Mouse (Mus musculus): ENCODE data around the gene Mmp7. TPM values are rescaled to one million over a fixed set of nuclear protein-coding genes. Genes with fewer than 3 reads are reported as not detected.

Gene Mmp7
- not detected in 2 replicates for total RNA-seq (2014; rRNA removed; ENCODE audit: low replicate concordance)
- polyA plus RNA-seq (2015; fragmentation: Nextera tagmentation; extraction: Ambion mirVana) = not detected in 2 replicates

DNA sequence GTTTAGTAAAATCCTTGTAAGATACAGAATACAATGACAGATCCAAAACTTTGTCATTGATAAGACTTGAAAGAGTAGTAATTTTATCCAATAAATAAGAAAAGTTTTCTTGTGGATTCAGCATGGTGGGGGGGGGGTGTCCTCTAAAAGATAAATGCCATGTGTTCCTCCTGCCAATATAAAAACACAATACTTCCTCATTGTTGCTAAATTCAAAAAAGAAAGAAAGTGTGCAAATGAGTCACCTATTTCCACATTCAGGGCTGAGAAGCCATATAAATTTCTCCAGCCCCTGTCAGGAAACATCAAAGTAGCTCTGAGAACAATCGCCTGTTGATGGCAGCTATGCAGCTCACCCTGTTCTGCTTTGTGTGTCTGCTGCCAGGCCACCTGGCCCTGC, at the start of gene Mmp7:
Mmp7 (plus strand) TSS at position 301 of the 400 bp plus-strand sequence.
- Histone ChIP-seq H3K4me2 (ENCODE audit: low read depth, low read length) (no peak within 1 kb of the TSS), H3K27ac (ENCODE audit: low read depth) (no peak within 1 kb of the TSS), H3K4me1 (ENCODE audit: control insufficient read depth, insufficient read depth) (no peaks in the 10 kb centered on the region), H3K9ac (replicated peaks; ENCODE audit: low read depth, low read length) (no peak within 1 kb of the TSS), H3K36me3 (replicated peaks; ENCODE audit: control insufficient read depth, insufficient read depth, low read length) (no peaks in the 10 kb centered on the region), H3K9me3 (replicated peaks; ENCODE audit: control insufficient read depth, low read length) (no peaks in the 10 kb centered on the region), H3K4me3 (ENCODE audit: low read depth, low read length) (no peak within 1 kb of the TSS), H3K27me3 (ENCODE audit: control insufficient read depth, insufficient read depth, low read length) (no peaks in the 10 kb centered on the region)
- no peak for DNase-seq (ENCODE audit: low spot score)
- 57% methylated on average over 1 of the region's 1 CpGs for WGBS
- TF ChIP-seq EP300 (IDR thresholded peaks at IDR 0.05; ENCODE audit: low read depth) (no peak), CTCF (IDR thresholded peaks at IDR 0.05; ENCODE audit: low read depth) (no peak)
- ATAC-seq (ENCODE audit: insufficient read depth, low read depth) = no peak

- no peaks in the 10 kb centered on the region for H3K27me3 ChIP-seq (ENCODE audit: control insufficient read depth, insufficient read depth, low read length)
- no peaks in the 10 kb centered on the region for H3K4me1 ChIP-seq (ENCODE audit: control insufficient read depth, insufficient read depth)
- H3K4me3 ChIP-seq (ENCODE audit: low read depth, low read length) = no peak overlapping the region
- TF ChIP-seq CTCF (IDR thresholded peaks at IDR 0.05; ENCODE audit: low read depth) = no peak
- no peak for TF ChIP-seq EP300 (IDR thresholded peaks at IDR 0.05; ENCODE audit: low read depth)
- H3K9me3 ChIP-seq (replicated peaks; ENCODE audit: control insufficient read depth, low read length) = no peaks in the 10 kb centered on the region
- WGBS = 77% methylated on average over 3 of the region's 3 CpGs
- no peak overlapping the region for H3K9ac ChIP-seq (replicated peaks; ENCODE audit: low read depth, low read length)
- no peak overlapping the region for H3K4me2 ChIP-seq (ENCODE audit: low read depth, low read length)
- ATAC-seq (ENCODE audit: insufficient read depth, low read depth) (no peak), DNase-seq (ENCODE audit: low spot score) (no peak)
- no peak overlapping the region for H3K27ac ChIP-seq (ENCODE audit: low read depth)
- H3K36me3 ChIP-seq (replicated peaks; ENCODE audit: control insufficient read depth, insufficient read depth, low read length) = no peaks in the 10 kb centered on the region
Measured at GRCm38 (mm10) chr9:7647901-7648300, 44.0 kb upstream of the Mmp7 start.

- Histone ChIP-seq H3K4me1 (ENCODE audit: control insufficient read depth, insufficient read depth) (no peaks in the 10 kb centered on the region), H3K27ac (ENCODE audit: low read depth) (no peak overlapping the region), H3K9me3 (replicated peaks; ENCODE audit: control insufficient read depth, low read length) (no peaks in the 10 kb centered on the region), H3K27me3 (ENCODE audit: control insufficient read depth, insufficient read depth, low read length) (no peaks in the 10 kb centered on the region), H3K9ac (replicated peaks; ENCODE audit: low read depth, low read length) (no peak overlapping the region), H3K4me3 (ENCODE audit: low read depth, low read length) (no peak overlapping the region), H3K36me3 (replicated peaks; ENCODE audit: control insufficient read depth, insufficient read depth, low read length) (no peaks in the 10 kb centered on the region), H3K4me2 (ENCODE audit: low read depth, low read length) (no peak overlapping the region)
- DNase-seq (ENCODE audit: low spot score) = no peak
- no peak for ATAC-seq (ENCODE audit: insufficient read depth, low read depth)
- TF ChIP-seq CTCF (IDR thresholded peaks at IDR 0.05; ENCODE audit: low read depth) (no peak), EP300 (IDR thresholded peaks at IDR 0.05; ENCODE audit: low read depth) (no peak)
- WGBS = 59% methylated on average over 5 of the region's 5 CpGs
Measured at GRCm38 (mm10) chr9:7650397-7651180, 41.3 kb upstream of the Mmp7 start.

- Histone ChIP-seq H3K27ac (ENCODE audit: low read depth) (no peak overlapping the region), H3K27me3 (ENCODE audit: control insufficient read depth, insufficient read depth, low read length) (no peaks in the 10 kb centered on the region), H3K4me1 (ENCODE audit: control insufficient read depth, insufficient read depth) (no peaks in the 10 kb centered on the region), H3K4me2 (ENCODE audit: low read depth, low read length) (no peak overlapping the region), H3K36me3 (replicated peaks; ENCODE audit: control insufficient read depth, insufficient read depth, low read length) (no peaks in the 10 kb centered on the region), H3K9me3 (replicated peaks; ENCODE audit: control insufficient read depth, low read length) (no peaks in the 10 kb centered on the region), H3K9ac (replicated peaks; ENCODE audit: low read depth, low read length) (no peak overlapping the region), H3K4me3 (ENCODE audit: low read depth, low read length) (no peak overlapping the region)
- ATAC-seq (ENCODE audit: insufficient read depth, low read depth) = no peak
- no peak for DNase-seq (ENCODE audit: low spot score)
- WGBS = 39% methylated on average over 5 of the region's 5 CpGs
- no peak for TF ChIP-seq EP300 (IDR thresholded peaks at IDR 0.05; ENCODE audit: low read depth)
- TF ChIP-seq CTCF (IDR thresholded peaks at IDR 0.05; ENCODE audit: low read depth) = no peak
Measured at GRCm38 (mm10) chr9:7652351-7653085, 39.4 kb upstream of the Mmp7 start.

GRCm38 (mm10) chr9:7657946-7658345, 33.9 kb upstream of the Mmp7 start:
- Histone ChIP-seq H3K4me2 (ENCODE audit: low read depth, low read length) (no peak overlapping the region), H3K36me3 (replicated peaks; ENCODE audit: control insufficient read depth, insufficient read depth, low read length) (no peaks in the 10 kb centered on the region), H3K27me3 (ENCODE audit: control insufficient read depth, insufficient read depth, low read length) (no peaks in the 10 kb centered on the region), H3K9ac (replicated peaks; ENCODE audit: low read depth, low read length) (no peak overlapping the region), H3K4me3 (ENCODE audit: low read depth, low read length) (no peak overlapping the region), H3K9me3 (replicated peaks; ENCODE audit: control insufficient read depth, low read length) (no peaks in the 10 kb centered on the region), H3K4me1 (ENCODE audit: control insufficient read depth, insufficient read depth) (no peaks in the 10 kb centered on the region), H3K27ac (ENCODE audit: low read depth) (no peak overlapping the region)
- 72% methylated on average over 4 of the region's 4 CpGs for WGBS
- no peak for ATAC-seq (ENCODE audit: insufficient read depth, low read depth)
- TF ChIP-seq CTCF (IDR thresholded peaks at IDR 0.05; ENCODE audit: low read depth) = no peak
- no peak for TF ChIP-seq EP300 (IDR thresholded peaks at IDR 0.05; ENCODE audit: low read depth)
- DNase-seq (ENCODE audit: low spot score) = no peak
